Mouse (Mus musculus) MEL (cell line): ENCODE results near the gene Sema6c. TPM values are rescaled to one million over a fixed set of nuclear protein-coding genes. Genes with fewer than 3 reads are reported as not detected.
"Not testable (repeated sequence)": the region's sequence is repeated elsewhere in the genome, so short reads cannot be mapped to it uniquely, and the experiment has no call there.

Source experiments
- DNase-seq: peaks from one replicate; pipeline ENCODE4 v3.0.0; 2011; ENCODE audit warnings: low read depth, low spot score
- H3K27ac ChIP-seq: 2 replicates; pipeline ENCODE4 v1.5.1; 2012; ENCODE audit warnings: low read depth, mild to moderate bottlenecking, control low read depth, low read length, moderate library complexity; ENCODE audit not compliant: control insufficient read depth
- H3K27me3 ChIP-seq, 2 experiments: fragments of 150-350 bp in 1 of 2; sonication (generic) in 1 of 2; 2 replicates each; pipeline ENCODE4 v1.6.1; 2012; ENCODE audit warnings: low read length in 2 of 2, mild to moderate bottlenecking in 2 of 2, improper control_type of control experiment in 1 of 2, moderate library complexity in 1 of 2; ENCODE audit not compliant: insufficient read depth in 2 of 2, control insufficient read depth in 1 of 2
- H3K36me3 ChIP-seq, 2 experiments: 2 replicates each; pipeline ENCODE4 v1.6.1; 2012 to 2014; ENCODE audit warnings: low read length in 2 of 2, improper control_type of control experiment in 1 of 2, inconsistent platforms in 1 of 2, mild to moderate bottlenecking in 1 of 2; ENCODE audit not compliant: insufficient read depth in 2 of 2, control insufficient read depth in 1 of 2
- H3K4me1 ChIP-seq, 2 experiments: fragments of 150-350 bp in 1 of 2; sonication (generic) in 1 of 2; 2 replicates each; pipeline ENCODE4 v1.6.1; 2012; ENCODE audit warnings: low read length in 2 of 2, improper control_type of control experiment in 1 of 2, mild to moderate bottlenecking in 1 of 2; ENCODE audit not compliant: insufficient read depth in 2 of 2, control insufficient read depth in 1 of 2
- H3K4me3 ChIP-seq, 2 experiments: fragments of 150-350 bp in 1 of 2; sonication (generic) in 1 of 2; 2 replicates each; pipeline ENCODE4 v1.5.1; 2012; ENCODE audit warnings: low read depth in 2 of 2, low read length in 2 of 2, mild to moderate bottlenecking in 2 of 2, moderate library complexity in 2 of 2, control low read depth in 1 of 2, improper control_type of control experiment in 1 of 2; ENCODE audit not compliant: control insufficient read depth in 1 of 2, insufficient read depth in 1 of 2
- H3K79me2 ChIP-seq: 2 replicates; pipeline ENCODE4 v1.6.1; 2012; ENCODE audit warnings: mild to moderate bottlenecking, low read length, moderate library complexity; ENCODE audit not compliant: control insufficient read depth, poor library complexity, insufficient read depth
- H3K9ac ChIP-seq: 2 replicates; pipeline ENCODE4 v1.6.1; 2012; ENCODE audit warnings: low read depth, mild to moderate bottlenecking, control low read depth, low read length, moderate library complexity; ENCODE audit not compliant: control insufficient read depth, poor library complexity, severe bottlenecking
- H3K9me3 ChIP-seq: fragments of 150-350 bp; sonication (generic); replicated peaks from 2 replicates; pipeline ENCODE4 v1.6.1; 2012; ENCODE audit warnings: mild to moderate bottlenecking, low read length, improper control_type of control experiment, moderate library complexity; ENCODE audit not compliant: insufficient read depth
- BHLHE40 ChIP-seq: IDR thresholded peaks from 2 replicates; pipeline ENCODE4 v1.6.1; 2012; ENCODE audit warnings: low read depth, mild to moderate bottlenecking, inconsistent platforms, low read length, improper control_type of control experiment, borderline replicate concordance
- CHD1 ChIP-seq: IDR thresholded peaks from 2 replicates; pipeline ENCODE4 v1.6.1; 2012; ENCODE audit warnings: low read depth, mild to moderate bottlenecking, inconsistent platforms, low read length, improper control_type of control experiment
- CHD2 ChIP-seq: IDR thresholded peaks from 2 replicates; pipeline ENCODE4 v1.6.1; 2011; ENCODE audit warnings: low read length, improper control_type of control experiment
- CTCF ChIP-seq, 3 experiments: IDR thresholded peaks in 2 of 3; conservative IDR thresholded peaks in 1 of 3; 2 replicates each; pipeline ENCODE4 v1.5.1; 2011 to 2012; ENCODE audit warnings: low read length in 3 of 3, low read depth in 2 of 3, mild to moderate bottlenecking in 2 of 3, improper control_type of control experiment in 1 of 3, inconsistent platforms in 1 of 3, mixed read lengths in 1 of 3, moderate library complexity in 1 of 3; ENCODE audit not compliant: control insufficient read depth in 1 of 3, insufficient read depth in 1 of 3, poor library complexity in 1 of 3, severe bottlenecking in 1 of 3
- ETS1 ChIP-seq: IDR thresholded peaks from 2 replicates; pipeline ENCODE4 v1.6.1; 2012; ENCODE audit warnings: low read depth, mild to moderate bottlenecking, inconsistent platforms, low read length, improper control_type of control experiment, moderate library complexity
- GATA1 ChIP-seq: IDR thresholded peaks from 2 replicates; pipeline ENCODE4 v1.6.1; 2011; ENCODE audit warnings: low read depth, low read length, improper control_type of control experiment
- HCFC1 ChIP-seq: IDR thresholded peaks from 2 replicates; pipeline ENCODE4 v1.6.1; 2012; ENCODE audit warnings: low read depth, mild to moderate bottlenecking, inconsistent platforms, low read length, improper control_type of control experiment, moderate library complexity
- JUND ChIP-seq: IDR thresholded peaks from 2 replicates; pipeline ENCODE4 v1.6.1; 2011; ENCODE audit warnings: low read depth, mild to moderate bottlenecking, improper control_type of control experiment, low read length
- KAT2A ChIP-seq: conservative IDR thresholded peaks from 2 replicates; pipeline ENCODE4 v1.6.1; 2012; ENCODE audit warnings: low read depth, low read length, improper control_type of control experiment, inconsistent platforms
- MAX ChIP-seq: IDR thresholded peaks from 2 replicates; pipeline ENCODE4 v1.6.1; 2011; ENCODE audit warnings: low read length, improper control_type of control experiment
- MAZ ChIP-seq: IDR thresholded peaks from 2 replicates; pipeline ENCODE4 v1.6.1; 2012; ENCODE audit warnings: low read depth, mild to moderate bottlenecking, inconsistent platforms, low read length, improper control_type of control experiment
- MEF2A ChIP-seq: IDR thresholded peaks from 2 replicates; pipeline ENCODE4 v1.6.1; 2014; ENCODE audit warnings: low read depth, mild to moderate bottlenecking, inconsistent platforms, low read length, improper control_type of control experiment; ENCODE audit not compliant: poor library complexity, insufficient replicate concordance, severe bottlenecking; ENCODE audit errors: extremely low read depth
- MXI1 ChIP-seq: IDR thresholded peaks from 2 replicates; pipeline ENCODE4 v1.6.1; 2011; ENCODE audit warnings: mild to moderate bottlenecking, low read depth, low read length, improper control_type of control experiment
- MYB ChIP-seq: IDR thresholded peaks from 2 replicates; pipeline ENCODE4 v1.6.1; 2011; ENCODE audit warnings: mild to moderate bottlenecking, low read depth, low read length, improper control_type of control experiment
- NELFE ChIP-seq: IDR thresholded peaks from 2 replicates; pipeline ENCODE4 v1.6.1; 2011; ENCODE audit warnings: low read depth, low read length, improper control_type of control experiment
- NRF1 ChIP-seq: IDR thresholded peaks from 2 replicates; pipeline ENCODE4 v1.6.1; 2014; ENCODE audit warnings: low read depth, mild to moderate bottlenecking, inconsistent platforms, low read length, improper control_type of control experiment, moderate library complexity; ENCODE audit not compliant: poor library complexity, insufficient read depth, severe bottlenecking
- POLR2AphosphoS5 ChIP-seq: IDR thresholded peaks from 2 replicates; pipeline ENCODE4 v1.6.1; 2012; ENCODE audit warnings: low read depth, borderline replicate concordance, mild to moderate bottlenecking, inconsistent platforms, low read length, moderate library complexity, mixed read lengths
- RAD21 ChIP-seq: IDR thresholded peaks from 2 replicates; pipeline ENCODE4 v1.6.1; 2011; ENCODE audit warnings: mild to moderate bottlenecking, low read depth, low read length, improper control_type of control experiment
- RCOR1 ChIP-seq: IDR thresholded peaks from 2 replicates; pipeline ENCODE4 v1.6.1; 2012; ENCODE audit warnings: low read depth, mild to moderate bottlenecking, inconsistent platforms, low read length, improper control_type of control experiment
- SIN3A ChIP-seq: IDR thresholded peaks from 2 replicates; pipeline ENCODE4 v1.6.1; 2012; ENCODE audit warnings: low read length, improper control_type of control experiment, inconsistent platforms
- SMC3 ChIP-seq: IDR thresholded peaks from 2 replicates; pipeline ENCODE4 v1.6.1; 2011; ENCODE audit warnings: low read depth, low read length, improper control_type of control experiment
- TBP ChIP-seq: IDR thresholded peaks from 2 replicates; pipeline ENCODE4 v1.8.0; 2011; ENCODE audit warnings: low read depth, low read length, improper control_type of control experiment
- UBTF ChIP-seq: IDR thresholded peaks from 2 replicates; pipeline ENCODE4 v1.6.1; 2012; ENCODE audit warnings: low read depth, mild to moderate bottlenecking, inconsistent platforms, low read length, improper control_type of control experiment, moderate library complexity, borderline replicate concordance; ENCODE audit not compliant: insufficient read depth
- USF1 ChIP-seq: IDR thresholded peaks from 2 replicates; pipeline ENCODE4 v1.6.1; 2014; ENCODE audit warnings: low read depth, mild to moderate bottlenecking, inconsistent platforms, low read length, improper control_type of control experiment, moderate library complexity
- ZNF384 ChIP-seq: IDR thresholded peaks from 2 replicates; pipeline ENCODE4 v1.6.1; 2012; ENCODE audit warnings: low read depth, mild to moderate bottlenecking, inconsistent platforms, low read length, improper control_type of control experiment
- polyA plus RNA-seq, 2 experiments: library from polyadenylated mRNA; stranded (reverse) in 1 of 2; unstranded in 1 of 2; fragments of >175 nt in 1 of 2; fragments of >200 nt in 1 of 2; gene quantifications; 2 replicates each; pipeline versions ENCODE4 v1.2.1 to v1.2.4; 2012; ENCODE audit warnings: low replicate concordance in 2 of 2, low read depth in 1 of 2; ENCODE audit not compliant: insufficient read length in 2 of 2, insufficient read depth in 1 of 2, missing spikeins in 1 of 2
- total RNA-seq: library from RNA; depleted of rRNA; stranded (reverse); fragments of 300-350 nt; gene quantifications from 2 replicates; pipeline ENCODE4 v1.2.3, GENCODE M21; 2012

Sema6c gene
- total and polyA plus RNA-seq, 3 experiments = 0.35 to 3.2 TPM; not detected in 1

GRCm38 (mm10) chr3:95132389-95132788 is 27.9 kb upstream of the Sema6c start:
- not testable (repeated sequence) for H3K9ac ChIP-seq, H3K27ac ChIP-seq, H3K9me3 ChIP-seq, H3K27me3 ChIP-seq, H3K4me3 ChIP-seq, DNase-seq
- peaks cover 11% of the 10 kb centered on the region for H3K79me2 ChIP-seq
- H3K36me3 ChIP-seq = peaks cover 0 to 20% of the 10 kb centered on the region in 2 experiments; a peak in 3 of 4 replicates
- TF ChIP-seq CTCF (IDR thresholded peaks at IDR 0.05 in 2 of 3, conservative IDR thresholded peaks at IDR 0.05 in 1 of 3; ENCODE audit: control insufficient read depth in 1 of 3, insufficient read depth in 1 of 3, low read depth in 2 of 3, low read length in 3 of 3, poor library complexity in 1 of 3, severe bottlenecking in 1 of 3) (peak in 2 of 3 experiments; percentile 41 to 48; a peak in 4 of 6 replicates), SMC3 (peak; percentile 39), RAD21 (peak; percentile 21)
- H3K4me1 ChIP-seq = peaks cover 12 to 24% of the 10 kb centered on the region in 2 experiments

DNA sequence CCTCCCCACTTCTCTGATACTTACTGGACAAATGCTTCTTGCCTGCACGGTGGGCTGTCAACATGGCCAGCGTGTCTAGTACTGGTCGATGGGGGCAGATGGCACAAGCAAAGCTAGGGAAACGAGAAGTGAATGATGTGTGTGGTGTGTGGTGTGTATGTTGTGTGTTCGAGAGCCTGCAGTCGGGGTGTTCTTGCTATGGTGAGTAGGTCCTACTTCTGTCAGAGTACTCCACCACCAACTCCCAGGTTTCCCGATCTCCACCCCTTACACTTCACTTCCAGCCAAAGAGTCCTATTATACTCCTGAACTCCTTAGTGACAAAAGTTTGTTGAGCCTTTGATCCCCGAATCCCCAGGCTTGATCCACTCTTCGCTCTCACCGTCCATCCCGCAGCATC is 27.1 kb upstream of the Sema6c start:
- Histone ChIP-seq H3K4me1 (peaks cover 12 to 24% of the 10 kb centered on the region in 2 experiments), H3K4me3 (peak overlapping the region; percentile 68 to 69), H3K27ac (peak overlapping the region; percentile 76), H3K9me3 (no peaks in the 10 kb centered on the region), H3K36me3 (peaks cover 0 to 20% of the 10 kb centered on the region in 2 experiments; a peak in 3 of 4 replicates), H3K9ac (peak overlapping the region; percentile 73), H3K79me2 (peaks cover 11% of the 10 kb centered on the region), H3K27me3 (no peaks in the 10 kb centered on the region)
- DNase-seq = no peak
- TF ChIP-seq JUND (no peak), KAT2A (no peak), ETS1 (no peak), RAD21 (no peak), POLR2AphosphoS5 (no peak), MXI1 (no peak), CHD2 (no peak), ZNF384 (no peak)

- peak; percentile 100 for DNase-seq
- H3K79me2 ChIP-seq = peaks cover 11% of the 10 kb centered on the region
- H3K36me3 ChIP-seq = peaks cover 0 to 20% of the 10 kb centered on the region in 2 experiments; a peak in 3 of 4 replicates
- H3K27me3 ChIP-seq = no peaks in the 10 kb centered on the region
- peak within 1 kb of the TSS; percentile 73 for H3K9ac ChIP-seq
- H3K4me3 ChIP-seq = peak within 1 kb of the TSS; percentile 69 to 86
- peak within 1 kb of the TSS; percentile 79 for H3K27ac ChIP-seq
- no peaks in the 10 kb centered on the region for H3K9me3 ChIP-seq
- H3K4me1 ChIP-seq = peaks cover 12 to 24% of the 10 kb centered on the region in 2 experiments
- TF ChIP-seq SIN3A = peak; percentile 97
- TF ChIP-seq USF1 = peak; percentile 33; the same call in 1 of the 2 replicates
- peak; percentile 70 for TF ChIP-seq NRF1
- peak; percentile 96 for TF ChIP-seq GATA1
- TF ChIP-seq MAX = peak; percentile 66; the same call in 1 of the 2 replicates
- no peak for TF ChIP-seq JUND
- TF ChIP-seq ZNF384 = peak; percentile 80
- TF ChIP-seq BHLHE40 = no peak
- peak; percentile 93 for TF ChIP-seq TBP
- TF ChIP-seq CHD1 = no peak
- TF ChIP-seq RCOR1 = peak; percentile 48; the same call in 1 of the 2 replicates
- TF ChIP-seq UBTF = no peak
- TF ChIP-seq MEF2A = no peak
- TF ChIP-seq CTCF (IDR thresholded peaks at IDR 0.05 in 2 of 3, conservative IDR thresholded peaks at IDR 0.05 in 1 of 3; ENCODE audit: control insufficient read depth in 1 of 3, insufficient read depth in 1 of 3, low read depth in 2 of 3, low read length in 3 of 3, poor library complexity in 1 of 3, severe bottlenecking in 1 of 3) = peak in 2 of 3 experiments; percentile 27 to 36; a peak in 4 of 6 replicates
- TF ChIP-seq HCFC1 = peak; percentile 90
- no peak; the same call in 1 of the 2 replicates for TF ChIP-seq MAZ
- no peak for TF ChIP-seq CHD2
- TF ChIP-seq NELFE = peak; percentile 89
- TF ChIP-seq MYB = no peak
These were observed 26.6 kb upstream of the Sema6c start, which contains the start of the genes Scnm1 and Lysmd1 for GRCm38 (mm10) chr3:95133680-95134101. TSS of gene Scnm1 (minus strand) at chr3:95134011. TSS of gene Lysmd1 (plus strand) at chr3:95134088.
